Mouse (Mus musculus) small intestine, adult 2 months (tissue): Measurements from ENCODE around the gene Man1a.

Experiments
- CTCF ChIP-seq: fragments of 200-500 bp; IDR thresholded peaks from 2 replicates; pipeline ENCODE4 v1.5.1; 2012; ENCODE audit warnings: low read depth, mild to moderate bottlenecking, control low read depth, inconsistent platforms, low read length, moderate library complexity, mixed read lengths; ENCODE audit not compliant: insufficient replicate concordance, insufficient read length; ENCODE audit errors: extremely low read depth
- POLR2A ChIP-seq: fragments of 200-500 bp; IDR thresholded peaks from 2 replicates; pipeline ENCODE4 v1.6.1; 2012; ENCODE audit warnings: low read depth, mild to moderate bottlenecking, control low read depth, inconsistent platforms, low read length, moderate library complexity

GRCm38 (mm10) chr10:54037348-54038010, 38.9 kb downstream of the Man1a start:
- TF ChIP-seq CTCF (no peak), POLR2A (no peak)
